Mouse (Mus musculus) olfactory bulb, adult 2 months (tissue): ENCODE data around the gene Pigo.

Source experiments
- CTCF ChIP-seq: fragments of 200-500 bp; IDR thresholded peaks from 2 replicates; pipeline ENCODE4 v1.5.1; 2012; ENCODE audit warnings: low read depth, mild to moderate bottlenecking, low read length, moderate library complexity; ENCODE audit not compliant: insufficient read depth
- POLR2A ChIP-seq: fragments of 200-500 bp; IDR thresholded peaks from 2 replicates; pipeline ENCODE4 v1.6.1; 2012; ENCODE audit warnings: mild to moderate bottlenecking, low read depth, low read length, moderate library complexity; ENCODE audit not compliant: insufficient read depth

DNA sequence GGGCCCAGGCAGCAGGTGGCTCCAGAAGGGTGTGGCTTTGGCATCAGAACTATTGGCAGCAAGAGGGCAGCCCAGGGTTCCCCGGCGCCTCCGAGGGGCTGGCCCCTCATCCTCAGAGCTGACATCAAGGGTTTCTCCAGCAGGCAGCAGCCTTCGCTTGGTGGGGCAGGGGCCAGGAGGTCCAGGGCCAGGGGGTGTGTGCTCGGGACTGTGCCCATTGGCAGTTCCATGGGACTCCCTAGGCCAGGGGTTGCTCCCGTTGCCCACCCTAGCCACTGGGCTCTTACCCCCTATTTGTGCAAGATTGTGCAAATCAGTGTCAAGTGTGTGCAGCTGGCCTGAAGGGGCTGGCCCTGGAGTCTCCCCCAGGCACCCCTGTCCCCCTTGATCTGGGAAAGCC, 10.2 kb upstream of the Pigo start:
- TF ChIP-seq CTCF: no peak
- TF ChIP-seq POLR2A: no peak
